Mouse (Mus musculus): ENCODE measurements at regions not wholly inside any gene's neighbourhood (a gene's known extent, or its start where the extent isn't known, plus 50 kb on each side); places are given as distances from the start of the nearest gene placed in this dataset.
A peak's percentile ranks its signal among the peaks of the same experiment; 100 is the strongest.

- Histone ChIP-seq H3K27ac (no peak overlapping the region), H3K4me1 (no peaks in the 10 kb centered on the region), H3K27me3 (replicated peaks) (no peaks in the 10 kb centered on the region), H3K9ac (no peak overlapping the region), H3K36me3 (replicated peaks) (no peaks in the 10 kb centered on the region), H3K4me3 (no peak overlapping the region), H3K9me3 (no peaks in the 10 kb centered on the region), H3K4me2 (no peak overlapping the region)
- no peak for ATAC-seq (replicated peaks)
- 84% methylated on average over 2 of the region's 2 CpGs for WGBS
Observed at GRCm38 (mm10) chr2:74463407-74463806, 115.8 kb downstream of the Lnpk start.

GRCm38 (mm10) chr2:74461211-74461844 lies 117.9 kb downstream of the Lnpk start:
- H3K4me3 ChIP-seq, result no peak overlapping the region
- no peaks in the 10 kb centered on the region for H3K9me3 ChIP-seq
- H3K4me1 ChIP-seq, result no peaks in the 10 kb centered on the region
- no peak overlapping the region for H3K4me2 ChIP-seq
- no peaks in the 10 kb centered on the region for H3K36me3 ChIP-seq (replicated peaks)
- H3K27ac ChIP-seq, result no peak overlapping the region
- H3K27me3 ChIP-seq (replicated peaks), result no peaks in the 10 kb centered on the region
- ATAC-seq (replicated peaks), result no peak
- H3K9ac ChIP-seq, result no peak overlapping the region
- WGBS, result 68% methylated on average over 11 of the region's 11 CpGs

GRCm38 (mm10) chr2:74454431-74454830 lies 124.8 kb downstream of the Lnpk start:
- Histone ChIP-seq H3K9ac (no peak overlapping the region), H3K4me1 (peaks cover 26% of the 10 kb centered on the region), H3K4me2 (no peak overlapping the region), H3K27ac (no peak overlapping the region), H3K4me3 (no peak overlapping the region), H3K27me3 (replicated peaks) (0 out of 2 replicates have a peak, but pooled peaks cover 4% of the 10 kb centered on the region), H3K9me3 (no peaks in the 10 kb centered on the region), H3K36me3 (replicated peaks) (no peaks in the 10 kb centered on the region)
- no peak for ATAC-seq (replicated peaks)
- WGBS, result 89% methylated on average over 4 of the region's 4 CpGs

GRCm38 (mm10) chr2:74452679-74453078 lies 126.6 kb downstream of the Lnpk start:
- ATAC-seq (replicated peaks), result no peak
- H3K9ac ChIP-seq, result no peak overlapping the region
- no peak overlapping the region for H3K27ac ChIP-seq
- no peak overlapping the region for H3K4me2 ChIP-seq
- 94% methylated on average over 1 of the region's 1 CpGs for WGBS
- no peaks in the 10 kb centered on the region for H3K36me3 ChIP-seq (replicated peaks)
- H3K9me3 ChIP-seq, result no peaks in the 10 kb centered on the region
- no peak overlapping the region for H3K4me3 ChIP-seq
- 0 out of 2 replicates have a peak, but pooled peaks cover 4% of the 10 kb centered on the region for H3K27me3 ChIP-seq (replicated peaks)
- H3K4me1 ChIP-seq, result peaks cover 29% of the 10 kb centered on the region

- Histone ChIP-seq H3K27me3 (replicated peaks) (0 out of 2 replicates have a peak, but pooled peaks cover 4% of the 10 kb centered on the region), H3K9me3 (no peaks in the 10 kb centered on the region), H3K4me1 (peaks cover 29% of the 10 kb centered on the region), H3K27ac (peak overlapping the region; percentile 75), H3K36me3 (replicated peaks) (no peaks in the 10 kb centered on the region), H3K4me3 (no peak overlapping the region), H3K4me2 (peak overlapping the region; percentile 30), H3K9ac (no peak overlapping the region)
- WGBS, result 17% methylated on average over 6 of the region's 6 CpGs
- peak; percentile 41; the same call in 1 of the 2 replicates for ATAC-seq (replicated peaks)
Observed at GRCm38 (mm10) chr2:74451578-74451977, 127.7 kb downstream of the Lnpk start.

- H3K4me2 ChIP-seq, result peak overlapping the region; percentile 30
- peaks cover 29% of the 10 kb centered on the region for H3K4me1 ChIP-seq
- peak overlapping the region; percentile 75 for H3K27ac ChIP-seq
- H3K36me3 ChIP-seq (replicated peaks), result no peaks in the 10 kb centered on the region
- H3K9ac ChIP-seq, result no peak overlapping the region
- H3K27me3 ChIP-seq (replicated peaks), result 0 out of 2 replicates have a peak, but pooled peaks cover 4% of the 10 kb centered on the region
- peak; percentile 91 for ATAC-seq (replicated peaks)
- no peak overlapping the region for H3K4me3 ChIP-seq
- WGBS, result 12% methylated on average over 4 of the region's 4 CpGs
- H3K9me3 ChIP-seq, result no peaks in the 10 kb centered on the region
Observed at GRCm38 (mm10) chr2:74451038-74451437, 128.2 kb downstream of the Lnpk start.

- H3K9ac ChIP-seq, result no peak overlapping the region
- peak; percentile 65 for ATAC-seq (replicated peaks)
- 0 out of 2 replicates have a peak, but pooled peaks cover 4% of the 10 kb centered on the region for H3K27me3 ChIP-seq (replicated peaks)
- WGBS, result 24% methylated on average over 11 of the region's 11 CpGs
- no peaks in the 10 kb centered on the region for H3K9me3 ChIP-seq
- peak overlapping the region; percentile 75 for H3K27ac ChIP-seq
- H3K4me3 ChIP-seq, result no peak overlapping the region
- no peak overlapping the region for H3K4me2 ChIP-seq
- peaks cover 29% of the 10 kb centered on the region for H3K4me1 ChIP-seq
- H3K36me3 ChIP-seq (replicated peaks), result no peaks in the 10 kb centered on the region
Observed at GRCm38 (mm10) chr2:74450064-74450765, 129.0 kb downstream of the Lnpk start.

GRCm38 (mm10) chr2:74435184-74435911 lies 143.9 kb downstream of the Lnpk start:
- no peaks in the 10 kb centered on the region for H3K4me1 ChIP-seq
- no peak overlapping the region for H3K27ac ChIP-seq
- 87% methylated on average over 13 of the region's 13 CpGs for WGBS
- no peaks in the 10 kb centered on the region for H3K36me3 ChIP-seq (replicated peaks)
- no peak overlapping the region for H3K4me3 ChIP-seq
- no peaks in the 10 kb centered on the region for H3K27me3 ChIP-seq (replicated peaks)
- H3K4me2 ChIP-seq, result no peak overlapping the region
- ATAC-seq (replicated peaks), result no peak
- peaks cover 3% of the 10 kb centered on the region; the same call in 1 of the 2 replicates for H3K9me3 ChIP-seq
- no peak overlapping the region for H3K9ac ChIP-seq

- Histone ChIP-seq H3K27me3 (replicated peaks) (no peaks in the 10 kb centered on the region), H3K4me1 (peaks cover 14% of the 10 kb centered on the region; the same call in 1 of the 2 replicates), H3K9ac (peak overlapping the region; percentile 31), H3K4me2 (peak overlapping the region; percentile 39), H3K9me3 (no peaks in the 10 kb centered on the region), H3K4me3 (peak overlapping the region; percentile 23), H3K27ac (peak overlapping the region; percentile 62), H3K36me3 (replicated peaks) (no peaks in the 10 kb centered on the region)
- peak; percentile 93 for ATAC-seq (replicated peaks)
- WGBS, result 13% methylated on average over 15 of the region's 15 CpGs
Observed at GRCm38 (mm10) chr2:74426746-74427145, 152.5 kb downstream of the Lnpk start.

GRCm38 (mm10) chr2:74424726-74425125 lies 154.5 kb downstream of the Lnpk start:
- no peaks in the 10 kb centered on the region for H3K9me3 ChIP-seq
- ATAC-seq (replicated peaks), result no peak
- H3K4me2 ChIP-seq, result no peak overlapping the region
- no peaks in the 10 kb centered on the region for H3K36me3 ChIP-seq (replicated peaks)
- H3K4me3 ChIP-seq, result no peak overlapping the region
- H3K27me3 ChIP-seq (replicated peaks), result no peaks in the 10 kb centered on the region
- H3K4me1 ChIP-seq, result peaks cover 14% of the 10 kb centered on the region; the same call in 1 of the 2 replicates
- 92% methylated on average over 3 of the region's 3 CpGs for WGBS
- H3K27ac ChIP-seq, result no peak overlapping the region
- H3K9ac ChIP-seq, result no peak overlapping the region

- H3K27me3 ChIP-seq (replicated peaks), result no peaks in the 10 kb centered on the region
- no peak overlapping the region for H3K4me2 ChIP-seq
- no peak overlapping the region for H3K4me3 ChIP-seq
- no peak overlapping the region for H3K9ac ChIP-seq
- no peak for ATAC-seq (replicated peaks)
- no peaks in the 10 kb centered on the region for H3K36me3 ChIP-seq (replicated peaks)
- WGBS, result 22% methylated on average over 4 of the region's 4 CpGs
- H3K9me3 ChIP-seq, result no peaks in the 10 kb centered on the region
- H3K27ac ChIP-seq, result no peak overlapping the region
- no peaks in the 10 kb centered on the region for H3K4me1 ChIP-seq
Observed at GRCm38 (mm10) chr2:74416097-74416496, 163.1 kb downstream of the Lnpk start.

GRCm38 (mm10) chr2:74414721-74415120 lies 164.5 kb downstream of the Lnpk start:
- Histone ChIP-seq H3K9me3 (no peaks in the 10 kb centered on the region), H3K4me1 (no peaks in the 10 kb centered on the region), H3K9ac (no peak overlapping the region), H3K4me3 (no peak overlapping the region), H3K27ac (no peak overlapping the region), H3K27me3 (replicated peaks) (no peaks in the 10 kb centered on the region), H3K4me2 (no peak overlapping the region), H3K36me3 (replicated peaks) (no peaks in the 10 kb centered on the region)
- 95% methylated on average over 13 of the region's 13 CpGs for WGBS
- ATAC-seq (replicated peaks), result no peak
